10 mouse cellular contexts compared by ENCODE assay signal in genomic region chr14:41006899-41007298, GRCm38 (mm10). TPM values are rescaled to one million over a fixed set of nuclear protein-coding genes. Genes with fewer than 3 reads are reported as not detected.
A peak's percentile ranks its signal among the peaks of the same experiment; 100 is the strongest.
DNase-seq lines count a peak whose midpoint lies in the region; ATAC-seq and TF ChIP-seq lines count a peak whose summit lies in the region.
"Had no signal": no experiment of that assay in that cellular context is flagged by ENCODE, and none has a peak within 500 bp of the region (broad histone marks: within the 10 kb centered on the region; RNA-seq: fewer than 3 reads in every experiment).

No protein-coding gene starts in this region.

- peaks cover under 1% of the 10 kb centered on the region; the same call in 1 of the 2 replicates for H3K36me3 ChIP-seq in heart, embryonic 10.5 days
- H3K36me3 ChIP-seq in heart, adult 2 months (ENCODE audit: control insufficient read depth, insufficient read depth, low read length), result no peaks in the 10 kb centered on the region
- H3K36me3 ChIP-seq in lung, embryonic 16.5 days (ENCODE audit: control insufficient read depth, insufficient read depth, low read length), result no peaks in the 10 kb centered on the region
- H3K36me3 ChIP-seq: limb, embryonic 10.5 days had no signal

- TF ChIP-seq POLR2A in heart, adult 2 months (IDR thresholded peaks at IDR 0.05; ENCODE audit: insufficient read depth, low read depth, low read length), result no peak

- no peak overlapping the region for H3K4me3 ChIP-seq in heart, embryonic 10.5 days
- no peak overlapping the region for H3K4me3 ChIP-seq in heart, adult 2 months
- H3K4me3 ChIP-seq in lung, embryonic 16.5 days (ENCODE audit: low read length), result peak overlapping the region; percentile 12; the same call in 1 of the 2 replicates
- H3K4me3 ChIP-seq: limb, embryonic 10.5 days had no signal

- H3K4me1 ChIP-seq in heart, embryonic 10.5 days, result peaks cover 50% of the 10 kb centered on the region
- H3K4me1 ChIP-seq in heart, adult 2 months (ENCODE audit: control insufficient read depth, insufficient read depth, low read length), result no peaks in the 10 kb centered on the region
- peaks cover 58% of the 10 kb centered on the region for H3K4me1 ChIP-seq in lung, embryonic 16.5 days (replicated peaks; ENCODE audit: control insufficient read depth, insufficient read depth, low read length)

- intact Hi-C loops in heart, adult 2 months (cut with DNase I), result no loop called here

- H3K27me3 ChIP-seq in heart, embryonic 10.5 days (ENCODE audit: insufficient read depth, poor library complexity, severe bottlenecking), result no peaks in the 10 kb centered on the region
- no peaks in the 10 kb centered on the region for H3K27me3 ChIP-seq in heart, adult 2 months (ENCODE audit: control insufficient read depth, insufficient read depth, low read length)
- no peaks in the 10 kb centered on the region for H3K27me3 ChIP-seq in lung, embryonic 16.5 days (ENCODE audit: control insufficient read depth, insufficient read depth, low read depth, low read length)

- H3K27ac ChIP-seq in heart, embryonic 10.5 days, result peak overlapping the region; percentile 33; the same call in 1 of the 2 replicates
- no peak overlapping the region for H3K27ac ChIP-seq in heart, adult 2 months
- peak overlapping the region; percentile 90 for H3K27ac ChIP-seq in lung, embryonic 16.5 days (ENCODE audit: low read length)
- H3K27ac ChIP-seq: limb, embryonic 10.5 days had no signal

- no peak for ATAC-seq in lung, embryonic 16.5 days (ENCODE audit: low read depth)

- TF ChIP-seq EP300 in heart, adult 2 months (IDR thresholded peaks at IDR 0.05; ENCODE audit: insufficient read depth, low read depth, low read length), result no peak

- peak overlapping the region; percentile 40 for H3K4me2 ChIP-seq in lung, embryonic 16.5 days (ENCODE audit: low read depth, low read length)

- no peak for TF ChIP-seq CTCF in heart, adult 2 months (IDR thresholded peaks at IDR 0.05)

- H3K79me2 ChIP-seq in heart, adult 2 months (replicated peaks; ENCODE audit: control insufficient read depth, insufficient read depth, low read length), result no peaks in the 10 kb centered on the region

- H3K9ac ChIP-seq in heart, adult 2 months (ENCODE audit: low read depth, low read length), result no peak overlapping the region
- no peak overlapping the region for H3K9ac ChIP-seq in lung, embryonic 16.5 days (ENCODE audit: low read length)

- no peaks in the 10 kb centered on the region for H3K9me3 ChIP-seq in heart, embryonic 10.5 days
- H3K9me3 ChIP-seq in lung, embryonic 16.5 days (ENCODE audit: control insufficient read depth, low read length), result no peaks in the 10 kb centered on the region
- H3K9me3 ChIP-seq: limb, embryonic 10.5 days had no signal

- 21% methylated on average over 3 of the region's 3 CpGs for WGBS in heart, embryonic 10.5 days
- 69% methylated on average over 3 of the region's 3 CpGs for WGBS in heart, adult 2 months
- 18% methylated on average over 3 of the region's 3 CpGs for WGBS in lung, embryonic 16.5 days

- DNase-seq in heart, embryonic 10.5 days (ENCODE audit: low spot score), result peak; percentile 82
- DNase-seq in heart, adult 2 months, result no peak
- DNase-seq in lung, postnatal 25 days (ENCODE audit: low spot score), result no peak
- peak; percentile 32 to 67 for DNase-seq in layer of hippocampus, postnatal 14 days (ENCODE audit: low spot score in 2 of 2)
- peak; percentile 65 to 72 for DNase-seq in spleen, postnatal 4 days (ENCODE audit: low spot score in 2 of 2)
- no peak for DNase-seq in thymus, postnatal 10 days (ENCODE audit: low spot score in 2 of 2)
- DNase-seq in adrenal gland, adult 8-10 months, result no peak
- DNase-seq: right cerebral cortex, postnatal 25 days had no signal

RNA-seq across cellular contexts. Expression of gene Fam213a, which starts 6.7 kb away (rescaled TPM):
- 76.8 and 81.5 TPM in 2 replicates for polyA plus RNA-seq in heart, embryonic 10.5 days (2016; fragmentation: Nextera tagmentation; extraction: Ambion mirVana)
- total RNA-seq in heart, adult 2 months (2021), result 10 to 100 TPM; 27.1 to 32.4 TPM
- polyA plus RNA-seq in heart, adult 2 months (2012; rRNA removed), result 13.5 and 16.6 TPM in 2 replicates
- 131 and 132 TPM in 2 replicates for polyA plus RNA-seq in lung, embryonic 16.5 days (2015; fragmentation: Nextera tagmentation; extraction: Ambion mirVana)
- 100 to 1,000 TPM; 139 to 145 TPM for total RNA-seq in layer of hippocampus, postnatal 14 days (2021)
- 10 to 100 TPM; 39.2 to 77.5 (median 71.6) TPM for total RNA-seq in adrenal gland, adult 8-10 months (2022)

RNA-seq across cellular contexts. Expression of gene Tspan14, which starts 40.3 kb away (rescaled TPM):
- 42.3 and 58.6 TPM in 2 replicates for polyA plus RNA-seq in heart, embryonic 10.5 days (2016; fragmentation: Nextera tagmentation; extraction: Ambion mirVana)
- total RNA-seq in heart, adult 2 months (2021), result 10 to 100 TPM; 11.8 to 18.6 TPM
- 25.7 and 26.4 TPM in 2 replicates for polyA plus RNA-seq in heart, adult 2 months (2012; rRNA removed)
- 104 TPM in 2 replicates for polyA plus RNA-seq in lung, embryonic 16.5 days (2015; fragmentation: Nextera tagmentation; extraction: Ambion mirVana)
- 10 to 100 TPM; 34.5 to 35.5 TPM for total RNA-seq in layer of hippocampus, postnatal 14 days (2021)
- total RNA-seq in adrenal gland, adult 8-10 months (2022), result 10 to 100 TPM; 31.2 to 34.6 (median 33.0) TPM

Comparison
In these comparisons a context has a peak if more than half of its experiments do, and no peak if none do; other contexts are left out.
1. DNase-seq: peak in heart, embryonic 10.5 days (single experiment), layer of hippocampus, postnatal 14 days (2 of 2) and spleen, postnatal 4 days (2 of 2); none in heart, adult 2 months (0 of 2), lung, postnatal 25 days (single experiment), thymus, postnatal 10 days (0 of 2) and adrenal gland, adult 8-10 months (single experiment).